Mouse (Mus musculus) v-Abl transformed pro-B cells (cell line): ENCODE results near the gene Usp31.

Source experiments
- in situ Hi-C, 2 experiments: fragments of 400-800 bp; cut with MboI; formaldehyde crosslinking; loops; one replicate each; pipeline ENCODE4 v1.15.1; 2025; ENCODE audit not compliant: unreplicated experiment in 2 of 2

Gene Usp31

GRCm38 (mm10) chr7:121677105-121677753 lies 29.8 kb downstream of the Usp31 start:
- in situ Hi-C loops: loop anchor here in 1 of 2 experiments (25.0 kb wide), 2 partner anchors 840 to 990 kb away; partner anchors contain the start of genes Eef2k and Mosmo

- in situ Hi-C loops: loop anchor here in 1 of 2 experiments (5.0 kb wide), 1 partner anchor 42 kb away; no protein-coding TSS in a partner anchor
These were observed 46.3 kb downstream of the Usp31 start for GRCm38 (mm10) chr7:121660705-121661104.

- in situ Hi-C loops: no loop called here
These were observed 48.2 kb downstream of the Usp31 start for GRCm38 (mm10) chr7:121658866-121659265.

GRCm38 (mm10) chr7:121654675-121655074 lies 52.4 kb downstream of the Usp31 start:
- in situ Hi-C loops: no loop called here

- in situ Hi-C loops: no loop called here
These were observed 54.4 kb downstream of the Usp31 start for GRCm38 (mm10) chr7:121652629-121653028.

GRCm38 (mm10) chr7:121650724-121651123 lies 56.3 kb downstream of the Usp31 start:
- in situ Hi-C loops: no loop called here

GRCm38 (mm10) chr7:121640998-121641762 lies 65.9 kb downstream of the Usp31 start:
- in situ Hi-C loops: loop anchor here (5.0 to 25.0 kb wide), 3 partner anchors 384 to 704 kb away; no protein-coding TSS in a partner anchor

GRCm38 (mm10) chr7:121636732-121637131 lies 70.3 kb downstream of the Usp31 start:
- in situ Hi-C loops: loop anchor here (10.0 to 25.0 kb wide), 2 partner anchors 482 to 699 kb away; no protein-coding TSS in a partner anchor

- in situ Hi-C loops: loop anchor here (10.0 to 25.0 kb wide), 2 partner anchors 479 to 697 kb away; no protein-coding TSS in a partner anchor
These were observed 72.8 kb downstream of the Usp31 start for GRCm38 (mm10) chr7:121634236-121634635.

GRCm38 (mm10) chr7:121622835-121623420 lies 84.1 kb downstream of the Usp31 start:
- in situ Hi-C loops: no loop called here

- in situ Hi-C loops: no loop called here
These were observed 84.6 kb downstream of the Usp31 start for GRCm38 (mm10) chr7:121622433-121622832.

- in situ Hi-C loops: no loop called here
These were observed 105.4 kb downstream of the Usp31 start for GRCm38 (mm10) chr7:121601697-121602096.

- in situ Hi-C loops: no loop called here
These were observed 110.7 kb downstream of the Usp31 start for GRCm38 (mm10) chr7:121596401-121596800.

- in situ Hi-C loops: no loop called here
These were observed 111.6 kb downstream of the Usp31 start for GRCm38 (mm10) chr7:121595496-121595895.

- in situ Hi-C loops: no loop called here
These were observed 112.0 kb downstream of the Usp31 start for GRCm38 (mm10) chr7:121595085-121595484.

GRCm38 (mm10) chr7:121594623-121595022 lies 112.4 kb downstream of the Usp31 start:
- in situ Hi-C loops: no loop called here
